Mouse (Mus musculus): ENCODE results near the gene Lrrc75a.
A peak's percentile ranks its signal among the peaks of the same experiment; 100 is the strongest.

Gene Lrrc75a

GRCm38 (mm10) chr11:62591904-62592575 lies 56.3 kb downstream of the Lrrc75a start:
- DNase-seq (ENCODE audit: low spot score), result no peak

GRCm38 (mm10) chr11:62591026-62591425 lies 57.3 kb downstream of the Lrrc75a start:
- no peak for DNase-seq (ENCODE audit: low spot score)

- DNase-seq (ENCODE audit: low spot score), result no peak
Observed at GRCm38 (mm10) chr11:62589391-62589790, 58.9 kb downstream of the Lrrc75a start.

GRCm38 (mm10) chr11:62587034-62587433 lies 61.3 kb downstream of the Lrrc75a start:
- DNase-seq (ENCODE audit: low spot score), result no peak

- no peak for DNase-seq (ENCODE audit: low spot score)
Observed at GRCm38 (mm10) chr11:62584671-62585206, 63.6 kb downstream of the Lrrc75a start.

GRCm38 (mm10) chr11:62583031-62583430 lies 65.3 kb downstream of the Lrrc75a start:
- no peak for DNase-seq (ENCODE audit: low spot score)

- no peak for DNase-seq (ENCODE audit: low spot score)
Observed at GRCm38 (mm10) chr11:62576530-62577152, 71.7 kb downstream of the Lrrc75a start.

GRCm38 (mm10) chr11:62575659-62576438 lies 72.5 kb downstream of the Lrrc75a start:
- DNase-seq (ENCODE audit: low spot score), result peak; percentile 30

GRCm38 (mm10) chr11:62575297-62575658 lies 73.0 kb downstream of the Lrrc75a start:
- DNase-seq (ENCODE audit: low spot score), result peak; percentile 81

GRCm38 (mm10) chr11:62574703-62575085 lies 73.6 kb downstream of the Lrrc75a start:
- DNase-seq (ENCODE audit: low spot score), result no peak

- no peak for DNase-seq (ENCODE audit: low spot score)
Observed at GRCm38 (mm10) chr11:62573959-62574702, 74.2 kb downstream of the Lrrc75a start, which contains the start of gene Trpv2. Trpv2 (plus strand) TSS chr11:62574486.

- DNase-seq (ENCODE audit: low spot score), result no peak
Observed at GRCm38 (mm10) chr11:62568300-62568699, 80.0 kb downstream of the Lrrc75a start.

GRCm38 (mm10) chr11:62566211-62566610 lies 82.1 kb downstream of the Lrrc75a start:
- DNase-seq (ENCODE audit: low spot score), result no peak

GRCm38 (mm10) chr11:62565747-62566146 lies 82.6 kb downstream of the Lrrc75a start:
- no peak for DNase-seq (ENCODE audit: low spot score)

GRCm38 (mm10) chr11:62563590-62563989 lies 84.7 kb downstream of the Lrrc75a start:
- DNase-seq (ENCODE audit: low spot score), result no peak

GRCm38 (mm10) chr11:62560463-62561016 lies 87.8 kb downstream of the Lrrc75a start:
- DNase-seq (ENCODE audit: low spot score), result peak; percentile 14

- DNase-seq (ENCODE audit: low spot score), result peak; percentile 49
Observed at GRCm38 (mm10) chr11:62558961-62559646, 89.2 kb downstream of the Lrrc75a start.

GRCm38 (mm10) chr11:62558152-62558551 lies 90.2 kb downstream of the Lrrc75a start:
- no peak for DNase-seq (ENCODE audit: low spot score)

- no peak for DNase-seq (ENCODE audit: low spot score)
Observed at GRCm38 (mm10) chr11:62557205-62557604, 91.1 kb downstream of the Lrrc75a start.

GRCm38 (mm10) chr11:62555896-62556412 lies 92.4 kb downstream of the Lrrc75a start:
- no peak for DNase-seq (ENCODE audit: low spot score)

All from ovary, postnatal 36 days (tissue).